8 mouse cellular contexts compared by ENCODE assay signal in the genomic region with DNA sequence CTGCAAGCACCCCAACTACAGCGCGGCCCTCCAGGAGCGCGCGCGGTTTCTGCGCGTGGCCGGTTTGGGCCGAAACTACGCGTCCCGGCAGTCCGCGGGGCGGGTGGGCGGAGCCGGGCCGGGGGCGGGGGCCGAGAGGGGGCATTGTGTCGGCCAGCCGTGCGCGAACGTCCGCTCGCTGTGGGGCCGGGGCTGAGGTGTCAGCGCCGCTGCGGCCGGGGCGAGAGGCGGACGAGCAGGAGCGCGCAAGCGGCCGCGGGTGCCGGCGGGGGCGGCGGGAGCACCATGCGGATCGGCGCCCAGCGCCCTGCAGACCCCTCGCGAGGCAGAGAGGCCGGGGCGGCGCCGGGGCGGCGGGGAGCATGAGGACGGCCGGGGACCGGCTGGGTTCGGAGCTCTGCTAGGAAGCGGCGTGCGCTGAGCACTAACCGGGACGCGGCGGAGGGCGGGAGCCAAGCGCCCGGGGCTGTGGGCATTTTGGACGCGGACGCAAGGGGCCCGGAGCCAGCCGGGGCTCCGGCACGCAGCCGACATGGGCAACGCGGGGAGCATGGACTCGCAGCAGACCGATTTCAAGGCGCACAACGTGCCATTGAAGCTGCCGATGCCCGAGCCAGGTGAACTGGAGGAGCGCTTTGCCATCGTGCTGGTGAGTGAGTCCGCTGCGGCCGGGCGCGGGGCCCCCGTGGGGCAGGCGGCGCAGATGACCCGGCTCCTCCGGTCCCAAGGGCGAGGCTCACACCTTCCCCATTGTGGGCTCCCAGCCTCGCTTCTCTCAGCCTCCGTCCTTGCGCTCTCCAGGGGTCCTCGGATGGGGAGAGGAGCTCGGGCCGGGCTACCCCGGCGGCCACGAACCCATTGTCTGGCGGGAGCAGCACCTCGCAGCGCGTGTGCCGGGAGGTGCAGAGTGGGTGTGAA. TPM values are rescaled to one million over a fixed set of nuclear protein-coding genes. Genes with fewer than 3 reads are reported as not detected.
DNase-seq lines count a peak whose midpoint lies in the region; ATAC-seq and TF ChIP-seq lines count a peak whose summit lies in the region.

TSS of gene Fmnl2 (plus strand) at position 250 of the 918 bp plus-strand sequence.

- H3K9me3 ChIP-seq in ES-E14 (ENCODE audit: control insufficient read depth, insufficient read depth, low read depth, low read length): no peaks in the 10 kb centered on the region

- in situ Hi-C loops in ES-E14 (cut with MboI; ENCODE audit: low sequenced_read_pairs in 2 of 2, unreplicated experiment in 2 of 2): no loop called here

- H3K27ac ChIP-seq in ES-E14 (ENCODE audit: insufficient read depth, low read depth, low read length, poor library complexity, severe bottlenecking): no peak within 1 kb of the TSS

- WGBS in lung, adult 2 months: under 1% methylated on average over 114 of the region's 114 CpGs

- H3K4me3 ChIP-seq in ES-E14 (ENCODE audit: insufficient read depth in 1 of 2, low read depth in 1 of 2, low read length in 2 of 2, poor library complexity in 1 of 2, severe bottlenecking in 1 of 2): peak within 1 kb of the TSS; percentile 90 to 98
- H3K4me3 ChIP-seq in lung, adult 2 months (replicated peaks; ENCODE audit: extremely low read depth, low read depth, low read length): peak within 1 kb of the TSS; percentile 73

- TF ChIP-seq CTCF in lung, adult 2 months (IDR thresholded peaks at IDR 0.05; ENCODE audit: insufficient read depth, low read length): no peak

- DNase-seq in ES-E14 (ENCODE audit: low read depth, low spot score): peak; percentile 48
- peak; percentile 79 for DNase-seq in cerebellum, adult 8-10 months
- peak in 1 of 2 experiments; percentile 71 for DNase-seq in frontal cortex, adult 2 months (ENCODE audit: extremely low spot score in 1 of 2, low spot score in 1 of 2)
- peak; percentile 41 to 56 for DNase-seq in layer of hippocampus, adult 8-10 months (ENCODE audit: low spot score in 2 of 2)
- DNase-seq in lung, adult 2 months: peak; percentile 53
- peak; percentile 77 for DNase-seq in ovary, adult 18-20 months (ENCODE audit: low spot score)
- peak; percentile 8 to 27 for DNase-seq in thymus, postnatal 10 days (ENCODE audit: low spot score in 2 of 2)

- H3K4me1 ChIP-seq in ES-E14 (ENCODE audit: control insufficient read depth in 2 of 2, insufficient read depth in 2 of 2, low read length in 2 of 2, poor library complexity in 1 of 2): peaks cover 0 to 6% of the 10 kb centered on the region in 2 experiments; a peak in 2 of 4 replicates
- peaks cover 2% of the 10 kb centered on the region; the same call in 1 of the 2 replicates for H3K4me1 ChIP-seq in lung, adult 2 months (ENCODE audit: control insufficient read depth, insufficient read depth, low read length)

- H3K36me3 ChIP-seq in ES-E14 (ENCODE audit: control insufficient read depth, insufficient read depth, low read length, poor library complexity, severe bottlenecking): no peaks in the 10 kb centered on the region

- TF ChIP-seq POLR2A in lung, adult 2 months (IDR thresholded peaks at IDR 0.05; ENCODE audit: borderline replicate concordance, extremely low read depth, low read depth, low read length): peak; percentile 38; the same call in 1 of the 2 replicates

- peak within 1 kb of the TSS; percentile 72 for H3K9ac ChIP-seq in ES-E14 (ENCODE audit: insufficient read depth, low read depth, low read length, poor library complexity, severe bottlenecking)

- peak; percentile 18 to 46; a peak in 1 of 4 replicates for ATAC-seq in hematopoietic stem cell, adult 5-6 weeks (replicated peaks in 1 of 2; ENCODE audit: insufficient read depth in 1 of 2, low FRiP score in 2 of 2, low TSS enrichment in 1 of 2, low read depth in 1 of 2, poor library complexity in 2 of 2, severe bottlenecking in 2 of 2)

TF ChIP-seq in ES-E14, 5 proteins besides CTCF, POLR2A, EP300 and RAD21:
- no peak for TF ChIP-seq MAFK (IDR thresholded peaks at IDR 0.05; ENCODE audit: insufficient read depth, low read depth, low read length)
- TF ChIP-seq HCFC1 (IDR thresholded peaks at IDR 0.05; ENCODE audit: borderline replicate concordance, insufficient read depth, low read length): peak; percentile 68; the same call in 1 of the 2 replicates

RNA-seq across cellular contexts. Expression of gene Fmnl2, which starts in this region (rescaled TPM):
- total RNA-seq in ES-E14 (2012; rRNA removed): 12.3 and 13.6 TPM in 2 replicates
- 26.7 and 30.1 TPM in 2 replicates for polyA plus RNA-seq in frontal cortex, adult 2 months (2012; rRNA removed)
- 17.3 and 20.6 TPM in 2 replicates for total RNA-seq in hematopoietic stem cell, adult 5-6 weeks (2017)
- 10 to 100 TPM; 43.9 to 45.7 (median 44.3) TPM for total RNA-seq in layer of hippocampus, adult 8-10 months (2022)
- 3.9 and 4.8 TPM in 2 replicates for polyA plus RNA-seq in lung, adult 2 months (2012; rRNA removed)
